Mouse (Mus musculus): ENCODE measurements around the gene Galk2. TPM values are rescaled to one million over a fixed set of nuclear protein-coding genes. Genes with fewer than 3 reads are reported as not detected.

Galk2 gene
- polyA plus RNA-seq, 1 experiment from 2014 or later = 23.6 TPM

GRCm38 (mm10) chr2:126006742-126007141 is 147.8 kb downstream of the Galk2 start:
- Histone ChIP-seq H3K9me3 (ENCODE audit: control insufficient read depth, low read length) (no peaks in the 10 kb centered on the region), H3K9ac (ENCODE audit: low read depth, low read length) (no peak overlapping the region), H3K27ac (ENCODE audit: low read depth, low read length) (no peak overlapping the region), H3K4me1 (replicated peaks; ENCODE audit: control insufficient read depth, insufficient read depth, low read length) (no peaks in the 10 kb centered on the region), H3K4me3 (ENCODE audit: low read depth, low read length) (no peak overlapping the region), H3K27me3 (replicated peaks; ENCODE audit: control insufficient read depth, insufficient read depth, low read length) (no peaks in the 10 kb centered on the region), H3K36me3 (ENCODE audit: control insufficient read depth, insufficient read depth, low read length) (no peaks in the 10 kb centered on the region), H3K4me2 (no peak overlapping the region)
- WGBS = 83% methylated on average over 2 of the region's 2 CpGs
- DNase-seq (ENCODE audit: low spot score) = no peak
- peak; percentile 51; the same call in 1 of the 2 replicates for ATAC-seq (replicated peaks; ENCODE audit: low FRiP score)

DNA sequence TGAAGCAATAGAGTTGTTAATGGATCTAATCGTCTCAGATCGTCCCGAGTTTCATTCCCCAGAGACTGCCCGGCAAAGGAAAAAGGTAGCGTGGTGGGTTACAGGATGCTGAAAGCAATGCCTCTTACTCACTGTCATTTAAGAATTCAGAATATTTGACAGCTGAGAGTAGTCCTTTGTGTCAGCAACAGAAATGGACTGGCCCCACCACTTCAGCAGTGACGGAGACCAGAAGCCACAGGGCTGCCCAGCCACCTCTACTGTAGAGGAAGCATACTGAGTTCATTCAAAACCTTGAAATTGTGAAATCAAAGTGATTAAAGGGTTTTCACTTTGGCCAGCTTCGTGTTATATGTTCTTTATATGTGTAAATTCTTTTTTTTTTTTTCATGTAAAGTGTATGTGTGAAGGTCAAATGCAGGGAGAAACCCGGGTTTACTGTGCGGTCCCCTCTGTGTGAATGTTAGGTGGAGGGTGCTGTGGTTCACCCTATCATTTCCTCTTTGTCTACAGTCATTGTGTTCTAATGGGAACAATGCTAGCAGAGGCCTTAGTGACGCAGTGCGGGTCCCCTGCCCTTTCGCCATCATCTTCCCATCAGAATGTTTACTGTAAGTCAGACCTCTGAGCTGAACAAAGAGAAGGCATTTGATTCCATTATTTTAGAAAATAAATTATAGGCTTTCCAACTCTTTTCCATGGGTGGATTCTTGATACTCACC is 156.2 kb downstream of the Galk2 start:
- no peaks in the 10 kb centered on the region for H3K4me1 ChIP-seq (replicated peaks; ENCODE audit: control insufficient read depth, insufficient read depth, low read length)
- no peak overlapping the region for H3K4me3 ChIP-seq (ENCODE audit: low read depth, low read length)
- H3K27me3 ChIP-seq (replicated peaks; ENCODE audit: control insufficient read depth, insufficient read depth, low read length) = no peaks in the 10 kb centered on the region
- H3K9ac ChIP-seq (ENCODE audit: low read depth, low read length) = no peak overlapping the region
- no peak overlapping the region for H3K27ac ChIP-seq (ENCODE audit: low read depth, low read length)
- no peaks in the 10 kb centered on the region for H3K36me3 ChIP-seq (ENCODE audit: control insufficient read depth, insufficient read depth, low read length)
- no peak overlapping the region for H3K4me2 ChIP-seq
- DNase-seq (ENCODE audit: low spot score) (no peak), ATAC-seq (replicated peaks; ENCODE audit: low FRiP score) (no peak)
- 59% methylated on average over 12 of the region's 12 CpGs for WGBS
- H3K9me3 ChIP-seq (ENCODE audit: control insufficient read depth, low read length) = no peaks in the 10 kb centered on the region

DNA sequence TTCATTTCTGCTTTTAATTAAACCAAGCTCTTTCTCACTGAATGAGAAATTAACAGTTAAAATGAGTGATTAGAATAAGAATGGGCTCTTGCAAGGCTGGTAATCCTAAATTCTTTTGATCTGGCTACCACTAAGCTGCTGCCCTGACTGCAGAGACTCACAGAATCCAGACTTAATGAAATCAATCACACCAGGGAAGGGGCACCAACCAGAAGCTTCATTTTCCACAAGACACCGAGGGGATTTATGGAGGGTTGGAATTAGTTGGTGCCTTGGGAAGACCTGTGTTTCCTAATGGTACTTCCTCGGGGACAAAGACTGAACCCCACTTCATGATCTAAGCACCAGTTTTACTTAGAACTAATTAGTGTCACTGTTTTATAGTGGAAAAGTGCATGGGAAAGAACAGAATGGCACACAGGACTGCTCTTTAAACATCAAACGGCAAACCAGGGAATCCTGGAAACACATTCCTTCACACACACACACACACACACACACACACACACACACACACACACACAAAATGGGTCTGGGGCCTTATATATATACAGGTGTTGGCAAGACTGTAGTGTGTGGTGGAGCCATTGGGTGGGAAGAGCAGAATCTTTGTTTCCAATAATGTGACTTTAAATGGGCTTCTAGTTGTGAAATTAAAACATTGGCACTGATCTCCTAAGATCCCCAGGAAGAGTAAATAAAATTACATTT is 157.0 kb downstream of the Galk2 start:
- Histone ChIP-seq H3K9me3 (ENCODE audit: control insufficient read depth, low read length) (no peaks in the 10 kb centered on the region), H3K4me1 (replicated peaks; ENCODE audit: control insufficient read depth, insufficient read depth, low read length) (no peaks in the 10 kb centered on the region), H3K9ac (ENCODE audit: low read depth, low read length) (no peak overlapping the region), H3K4me3 (ENCODE audit: low read depth, low read length) (no peak overlapping the region), H3K36me3 (ENCODE audit: control insufficient read depth, insufficient read depth, low read length) (no peaks in the 10 kb centered on the region), H3K27me3 (replicated peaks; ENCODE audit: control insufficient read depth, insufficient read depth, low read length) (no peaks in the 10 kb centered on the region), H3K27ac (ENCODE audit: low read depth, low read length) (no peak overlapping the region), H3K4me2 (no peak overlapping the region)
- no peak for DNase-seq (ENCODE audit: low spot score)
- ATAC-seq (replicated peaks; ENCODE audit: low FRiP score) = no peak
- WGBS = 65% methylated on average over 3 of the region's 3 CpGs

DNA sequence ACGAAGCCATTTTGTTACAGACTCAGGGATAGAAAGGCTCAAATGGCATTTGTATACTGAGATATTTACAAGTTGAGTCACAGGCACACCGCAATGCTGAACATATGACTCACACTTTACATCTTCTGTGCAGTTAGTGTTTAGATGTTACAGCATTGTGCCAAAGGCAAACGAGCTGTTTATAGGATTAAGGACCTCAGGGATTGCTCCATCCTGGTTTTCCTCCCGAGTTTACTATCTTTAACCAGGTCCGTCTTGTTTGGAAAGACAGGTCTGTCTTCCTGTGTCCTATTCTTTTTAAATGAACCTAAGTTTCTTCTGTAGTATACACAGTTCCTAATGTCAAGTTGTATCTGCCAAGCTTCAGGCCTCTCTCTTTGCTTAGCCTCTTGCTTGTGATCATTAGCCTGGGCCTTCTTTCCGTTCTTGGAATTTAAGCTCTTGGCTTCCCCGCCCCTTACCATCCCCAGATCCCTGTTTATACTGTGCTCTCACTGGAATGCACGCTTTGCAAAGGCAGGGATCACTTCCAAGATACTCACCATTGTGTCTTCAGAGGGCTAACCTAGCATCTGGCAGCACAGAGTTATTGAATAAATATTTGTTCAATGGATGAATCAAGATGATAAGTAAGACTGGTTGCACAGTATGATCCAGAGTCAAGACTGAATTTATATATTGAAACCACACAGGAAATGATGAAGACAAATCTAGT is 172.4 kb downstream of the Galk2 start:
- no peak for DNase-seq (ENCODE audit: low spot score)
- 62% methylated on average over 8 of the region's 8 CpGs for WGBS
- Histone ChIP-seq H3K9ac (ENCODE audit: low read depth, low read length) (no peak overlapping the region), H3K4me3 (ENCODE audit: low read depth, low read length) (no peak overlapping the region), H3K27me3 (replicated peaks; ENCODE audit: control insufficient read depth, insufficient read depth, low read length) (no peaks in the 10 kb centered on the region), H3K4me1 (replicated peaks; ENCODE audit: control insufficient read depth, insufficient read depth, low read length) (no peaks in the 10 kb centered on the region), H3K27ac (ENCODE audit: low read depth, low read length) (no peak overlapping the region), H3K36me3 (ENCODE audit: control insufficient read depth, insufficient read depth, low read length) (no peaks in the 10 kb centered on the region), H3K9me3 (ENCODE audit: control insufficient read depth, low read length) (no peaks in the 10 kb centered on the region), H3K4me2 (no peak overlapping the region)
- ATAC-seq (replicated peaks; ENCODE audit: low FRiP score) = no peak

DNA sequence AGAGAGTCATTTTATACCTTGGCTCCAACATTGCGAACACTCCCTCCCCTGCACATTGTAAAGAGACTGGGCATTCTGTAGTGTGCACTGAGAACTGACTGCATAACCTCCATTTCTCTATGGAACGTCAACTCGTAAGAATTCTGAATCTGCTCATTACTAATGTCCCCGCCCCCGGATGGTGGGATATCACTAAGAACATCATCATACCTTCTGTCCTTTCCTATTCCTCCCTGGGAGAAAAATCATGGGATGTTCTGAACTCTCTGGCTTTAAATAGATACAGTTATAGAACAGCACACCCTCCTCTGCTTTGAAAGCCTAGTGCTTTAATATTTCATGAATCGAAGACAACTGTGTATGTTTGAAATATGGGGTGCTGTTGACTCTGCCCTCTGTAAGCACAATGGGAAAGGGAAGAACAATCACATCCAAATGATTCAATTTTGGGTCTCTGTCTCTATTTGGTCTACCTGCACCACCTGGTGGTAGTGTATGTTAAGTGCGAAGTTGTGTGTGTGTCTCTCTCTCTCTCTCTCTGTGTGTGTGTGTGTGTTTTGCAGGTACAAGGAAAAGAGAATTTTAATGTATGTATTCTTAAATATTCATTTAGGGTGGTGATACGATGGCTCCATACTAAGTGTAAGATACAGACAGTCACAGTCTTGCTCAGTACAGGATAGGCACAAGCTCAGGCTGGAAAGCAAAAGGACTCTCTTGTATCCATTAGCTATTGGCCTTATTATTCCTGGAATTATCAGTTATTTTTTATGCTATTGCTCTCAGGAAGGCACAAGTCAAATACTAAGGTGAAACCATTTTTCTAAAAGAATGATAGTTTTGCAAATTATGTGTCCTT is 174.4 kb downstream of the Galk2 start:
- no peaks in the 10 kb centered on the region for H3K27me3 ChIP-seq (replicated peaks; ENCODE audit: control insufficient read depth, insufficient read depth, low read length)
- H3K4me3 ChIP-seq (ENCODE audit: low read depth, low read length) = no peak overlapping the region
- no peaks in the 10 kb centered on the region for H3K4me1 ChIP-seq (replicated peaks; ENCODE audit: control insufficient read depth, insufficient read depth, low read length)
- no peak overlapping the region for H3K27ac ChIP-seq (ENCODE audit: low read depth, low read length)
- DNase-seq (ENCODE audit: low spot score) = no peak
- H3K9ac ChIP-seq (ENCODE audit: low read depth, low read length) = no peak overlapping the region
- H3K4me2 ChIP-seq = no peak overlapping the region
- H3K9me3 ChIP-seq (ENCODE audit: control insufficient read depth, low read length) = no peaks in the 10 kb centered on the region
- no peak for ATAC-seq (replicated peaks; ENCODE audit: low FRiP score)
- 77% methylated on average over 8 of the region's 8 CpGs for WGBS
- H3K36me3 ChIP-seq (ENCODE audit: control insufficient read depth, insufficient read depth, low read length) = no peaks in the 10 kb centered on the region

Other genes starting within 250 kb of the Galk2 start
- 8.1 and 9.1 TPM in 2 replicates for gene Cep152, start 234.0 kb upstream of the Galk2 start, polyA plus RNA-seq (2014; fragmentation: Nextera tagmentation; extraction: Ambion mirVana)
- 81.1 and 84.1 TPM in 2 replicates for gene Eid1, start 186.0 kb upstream of the Galk2 start, polyA plus RNA-seq (2014; fragmentation: Nextera tagmentation; extraction: Ambion mirVana)
- 0.71 and 0.77 TPM in 2 replicates for gene Shc4, start 135.0 kb upstream of the Galk2 start, polyA plus RNA-seq (2014; fragmentation: Nextera tagmentation; extraction: Ambion mirVana)
- 11.3 and 11.7 TPM in 2 replicates for gene Secisbp2l, start 76.2 kb upstream of the Galk2 start, polyA plus RNA-seq (2014; fragmentation: Nextera tagmentation; extraction: Ambion mirVana)
- gene Cops2, start within 50 bp of the Galk2 start, polyA plus RNA-seq (2014; fragmentation: Nextera tagmentation; extraction: Ambion mirVana) = 83.3 and 93.9 TPM in 2 replicates
- 0.14 and 0.21 TPM in 2 replicates for gene Fgf7, start 175.5 kb downstream of the Galk2 start, polyA plus RNA-seq (2014; fragmentation: Nextera tagmentation; extraction: Ambion mirVana)